Mouse (Mus musculus) embryonic facial prominence, embryonic 14.5 days (tissue): ENCODE measurements around the gene Abhd14b. TPM values are rescaled to one million over a fixed set of nuclear protein-coding genes. Genes with fewer than 3 reads are reported as not detected.
A peak's percentile ranks its signal among the peaks of the same experiment; 100 is the strongest.

Experiments
- ATAC-seq: fragments of 200-750 bp; cut with Nextera tagmentation; 2 replicates; pipeline ENCODE4 v1.8.0; 2017; ENCODE audit warnings: low read depth, moderate number of reproducible peaks, moderate TSS enrichment
- DNase-seq: peaks from one replicate; pipeline ENCODE4 v3.0.0-alpha.2; 2015; ENCODE audit warnings: low spot score
- H3K27ac ChIP-seq: fragments of 300-500 bp; sonication (generic); replicated peaks from 2 replicates; pipeline ENCODE4 v1.5.1; 2014; ENCODE audit warnings: low read depth, mild to moderate bottlenecking, low read length, moderate library complexity
- H3K27me3 ChIP-seq: fragments of 300-500 bp; sonication (generic); replicated peaks from 2 replicates; pipeline ENCODE4 v1.6.1; 2014; ENCODE audit warnings: low read length; ENCODE audit not compliant: control insufficient read depth, insufficient read depth
- H3K36me3 ChIP-seq: fragments of 300-500 bp; sonication (generic); 2 replicates; pipeline ENCODE4 v1.6.1; 2014; ENCODE audit warnings: low read length, mixed read lengths; ENCODE audit not compliant: control insufficient read depth, insufficient read depth
- H3K4me1 ChIP-seq: fragments of 300-500 bp; sonication (generic); 2 replicates; pipeline ENCODE4 v1.6.1; 2014; ENCODE audit warnings: antibody characterized with exemption, low read length; ENCODE audit not compliant: control insufficient read depth, insufficient read depth
- H3K4me2 ChIP-seq: fragments of 300-500 bp; sonication (generic); 2 replicates; pipeline ENCODE4 v1.6.1; 2014; ENCODE audit warnings: low read depth, mild to moderate bottlenecking, low read length, moderate library complexity, mixed read lengths
- H3K4me3 ChIP-seq: fragments of 300-500 bp; sonication (generic); 2 replicates; pipeline ENCODE4 v1.5.1; 2014; ENCODE audit warnings: low read depth, mild to moderate bottlenecking, low read length
- H3K9ac ChIP-seq: fragments of 300-500 bp; sonication (generic); 2 replicates; pipeline ENCODE4 v1.6.1; 2014; ENCODE audit warnings: low read depth, mild to moderate bottlenecking, low read length, moderate library complexity, mixed read lengths
- H3K9me3 ChIP-seq: fragments of 300-500 bp; sonication (generic); 2 replicates; pipeline ENCODE4 v1.6.1; 2016; ENCODE audit warnings: low read length; ENCODE audit not compliant: control insufficient read depth
- WGBS: fragments of 180-500 bp; shearing (Covaris S2); extraction: QIAGEN DNeasy Blood & Tissue Kit; methylation state at CpG from one replicate; pipeline ENCODE4 v1.1.7; 2014; 5-methylcytosine and 5-hydroxymethylcytosine counted together
- polyA plus RNA-seq: library from polyadenylated mRNA; unstranded; fragments of >200 nt; fragmentation: Nextera tagmentation; extraction: Ambion mirVana; gene quantifications from 2 replicates; pipeline ENCODE4 v1.2.1, GENCODE M21; 2014

Abhd14b gene
- polyA plus RNA-seq, 1 experiment from 2014 or later, result 21.5 TPM

DNA sequence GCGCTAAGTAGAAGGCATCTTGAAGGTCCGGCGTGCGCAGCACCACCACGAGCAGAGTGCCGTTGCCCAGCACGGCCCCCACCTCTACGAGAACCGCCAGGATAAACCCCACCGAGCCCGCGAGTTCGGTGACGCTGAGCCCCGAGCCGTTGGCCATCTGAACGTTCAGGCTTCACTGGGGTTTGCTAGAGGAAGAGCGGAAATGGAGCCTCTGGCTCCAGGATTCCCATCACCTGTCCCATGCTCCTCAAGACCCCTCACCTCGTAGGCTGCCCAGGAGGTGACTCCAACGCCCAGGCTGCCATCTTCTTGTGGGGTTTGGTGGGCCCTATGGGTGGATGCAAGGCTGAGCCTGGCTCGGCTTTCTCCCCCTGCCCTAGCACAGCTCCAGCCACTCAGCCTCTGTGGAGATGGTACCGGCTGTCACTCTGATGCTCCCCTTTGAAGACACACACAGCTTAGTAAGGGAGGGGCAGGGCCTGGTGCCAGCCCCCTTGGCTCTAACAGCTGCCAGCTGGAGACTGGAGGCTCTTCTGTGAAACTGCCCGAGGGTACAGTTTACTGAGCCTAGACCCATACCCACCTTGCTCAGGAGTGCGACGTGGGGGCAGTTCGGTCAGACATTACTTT, 18.4 kb downstream of the Abhd14b start, which contains the start of gene Gpr62:
TSS of gene Gpr62 (minus strand) at position 368 of the 630 bp plus-strand sequence.
- peak within 1 kb of the TSS; percentile 76 for H3K9ac ChIP-seq
- H3K9me3 ChIP-seq, result no peaks in the 10 kb centered on the region
- H3K36me3 ChIP-seq, result peaks cover 35% of the 10 kb centered on the region
- H3K4me1 ChIP-seq, result peaks cover 4% of the 10 kb centered on the region
- peak within 1 kb of the TSS; percentile 59 for H3K4me3 ChIP-seq
- 31% methylated on average over 25 of the region's 26 CpGs for WGBS
- peak; percentile 7; the same call in 1 of the 2 replicates for ATAC-seq
- peak within 1 kb of the TSS; percentile 98 for H3K4me2 ChIP-seq
- H3K27me3 ChIP-seq, result no peaks in the 10 kb centered on the region
- H3K27ac ChIP-seq, result no peak within 1 kb of the TSS; the same call in none of the 2 replicates
- no peak for DNase-seq

DNA sequence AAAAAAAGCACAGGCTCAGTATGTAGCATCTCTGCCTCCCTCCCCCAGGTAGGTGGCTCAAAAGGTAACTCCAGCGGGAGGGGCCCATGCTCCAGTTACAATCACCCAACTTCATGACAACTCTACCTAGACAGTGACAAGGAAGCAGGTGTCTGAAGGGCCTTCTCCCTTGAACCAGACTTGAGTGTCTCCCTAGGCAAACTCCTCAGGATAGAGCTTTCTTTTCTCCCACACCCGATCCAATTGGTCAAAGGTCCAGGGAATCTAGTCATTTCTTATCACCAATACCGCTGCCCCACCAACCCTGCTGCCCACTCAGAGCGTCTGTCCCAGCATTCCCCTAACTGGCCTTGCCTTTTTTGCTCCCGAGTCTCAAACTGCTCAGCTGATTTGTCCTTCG, 19.5 kb downstream of the Abhd14b start:
- Histone ChIP-seq H3K9me3 (no peaks in the 10 kb centered on the region), H3K4me2 (no peak overlapping the region), H3K9ac (no peak overlapping the region), H3K36me3 (peaks cover 25% of the 10 kb centered on the region), H3K4me3 (no peak overlapping the region), H3K27me3 (no peaks in the 10 kb centered on the region), H3K4me1 (peaks cover 4% of the 10 kb centered on the region), H3K27ac (no peak overlapping the region)
- ATAC-seq (no peak), DNase-seq (no peak)
- 89% methylated on average over 6 of the region's 6 CpGs for WGBS

DNA sequence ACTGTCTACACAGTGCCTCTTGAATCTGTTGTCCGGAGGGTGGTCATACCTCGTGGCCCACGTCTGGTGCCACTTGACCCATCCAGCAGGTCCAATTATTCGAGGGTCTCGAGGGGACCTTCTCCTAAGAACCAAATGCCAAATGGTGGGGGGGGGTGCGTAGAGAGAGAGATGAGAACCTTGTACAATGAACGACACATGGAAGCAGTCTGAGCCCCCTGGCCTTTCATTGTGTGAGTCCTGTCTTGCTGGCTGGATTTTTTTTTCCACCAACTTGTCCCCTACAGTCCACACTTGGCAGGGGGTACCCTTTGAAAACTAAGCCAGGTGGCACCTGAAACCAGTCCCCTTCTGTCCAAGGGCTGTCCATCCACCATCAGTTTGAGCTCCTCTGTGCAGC, 20.5 kb downstream of the Abhd14b start:
- H3K9me3 ChIP-seq, result no peaks in the 10 kb centered on the region
- ATAC-seq, result no peak
- H3K36me3 ChIP-seq, result peaks cover 15% of the 10 kb centered on the region
- H3K27ac ChIP-seq, result no peak overlapping the region
- no peak overlapping the region for H3K4me2 ChIP-seq
- no peak for DNase-seq
- H3K4me1 ChIP-seq, result peaks cover 9% of the 10 kb centered on the region
- 81% methylated on average over 7 of the region's 7 CpGs for WGBS
- no peaks in the 10 kb centered on the region for H3K27me3 ChIP-seq
- H3K4me3 ChIP-seq, result no peak overlapping the region
- H3K9ac ChIP-seq, result no peak overlapping the region

DNA sequence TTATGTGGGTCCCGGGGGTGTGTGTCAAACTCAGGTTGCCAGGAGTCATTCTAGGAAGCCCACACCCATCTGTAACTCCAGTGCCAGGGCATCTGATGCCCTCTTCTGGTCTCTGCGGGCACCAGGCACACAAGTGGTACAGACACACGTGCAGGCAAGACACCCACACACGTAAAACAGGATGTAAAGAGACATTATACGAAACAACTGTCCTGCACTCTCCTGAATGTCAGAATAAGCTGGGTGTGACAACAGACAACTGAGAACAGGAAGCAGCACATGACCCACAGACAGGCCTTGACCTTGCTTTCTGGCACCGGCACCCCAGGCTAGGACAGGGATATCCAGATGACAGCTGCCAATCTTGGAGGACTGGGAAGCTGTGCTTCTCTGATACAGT, 22.1 kb downstream of the Abhd14b start:
- Histone ChIP-seq H3K4me3 (no peak overlapping the region), H3K27me3 (no peaks in the 10 kb centered on the region), H3K4me2 (no peak overlapping the region), H3K36me3 (no peaks in the 10 kb centered on the region), H3K27ac (no peak overlapping the region), H3K9me3 (no peaks in the 10 kb centered on the region), H3K4me1 (peaks cover 9% of the 10 kb centered on the region), H3K9ac (no peak overlapping the region)
- WGBS, result 59% methylated on average over 6 of the region's 6 CpGs
- ATAC-seq, result no peak
- DNase-seq, result no peak

DNA sequence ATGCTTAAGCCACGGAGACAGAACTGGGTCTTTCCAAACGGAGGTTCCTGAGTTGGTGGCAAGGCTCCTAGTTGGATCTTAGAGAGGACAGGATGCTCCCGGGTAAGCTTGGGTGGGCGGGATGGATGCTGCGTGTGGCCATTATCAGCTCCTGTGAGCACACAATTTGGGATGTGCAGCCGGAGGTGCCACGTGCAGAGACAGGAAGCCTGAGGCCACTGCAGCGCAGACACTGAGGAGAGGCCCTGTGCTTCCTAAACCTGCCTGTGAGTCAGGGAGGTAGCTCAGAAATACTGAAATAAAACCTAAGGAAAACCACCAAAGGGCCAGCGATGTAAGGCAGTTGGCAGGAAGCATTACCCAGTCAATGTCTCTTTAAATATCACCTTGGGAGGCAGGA, 22.5 kb downstream of the Abhd14b start:
- ATAC-seq, result no peak
- Histone ChIP-seq H3K27me3 (no peaks in the 10 kb centered on the region), H3K9ac (no peak overlapping the region), H3K4me2 (no peak overlapping the region), H3K36me3 (no peaks in the 10 kb centered on the region), H3K4me1 (peaks cover 6% of the 10 kb centered on the region), H3K9me3 (no peaks in the 10 kb centered on the region), H3K4me3 (no peak overlapping the region), H3K27ac (no peak overlapping the region)
- 61% methylated on average over 9 of the region's 9 CpGs for WGBS
- DNase-seq, result no peak

DNA sequence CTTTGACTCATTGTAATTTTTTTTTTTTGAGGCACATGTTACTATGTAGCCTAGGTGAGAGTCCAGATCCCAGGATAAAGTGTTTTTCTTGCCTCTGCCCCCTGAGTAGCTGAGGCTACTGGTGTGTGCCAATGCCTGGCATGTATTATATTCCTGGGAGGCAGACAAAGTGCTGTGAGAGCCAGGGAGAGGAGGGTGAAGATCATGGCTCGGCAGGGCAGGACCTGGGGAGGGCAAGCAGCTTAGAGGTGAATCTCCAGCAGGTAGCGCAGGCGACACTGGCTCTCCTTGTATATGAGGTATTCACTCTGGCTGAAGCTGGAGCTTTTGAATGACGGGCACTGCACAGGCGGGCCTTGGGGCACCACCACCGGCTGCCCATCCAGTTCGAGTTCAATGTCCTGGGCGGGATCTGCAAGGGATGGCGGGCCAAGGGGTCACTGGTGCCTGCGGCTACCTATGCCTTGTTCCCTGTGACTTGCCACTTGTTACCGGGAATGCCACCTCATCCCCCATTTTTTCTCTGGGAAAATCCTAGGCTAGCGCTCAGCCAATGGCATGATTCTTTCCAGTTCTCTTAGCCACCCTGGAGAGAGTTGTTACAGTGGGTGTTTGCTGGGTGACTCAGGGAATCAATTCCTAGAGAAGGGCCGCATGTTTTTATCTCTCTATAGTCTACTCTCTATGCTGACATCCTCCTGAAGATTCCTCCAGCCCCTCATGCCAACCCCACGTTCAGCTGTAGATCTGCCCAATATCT, 23.9 kb downstream of the Abhd14b start:
- Histone ChIP-seq H3K27me3 (no peaks in the 10 kb centered on the region), H3K36me3 (no peaks in the 10 kb centered on the region), H3K4me2 (peak overlapping the region; percentile 9; the same call in 1 of the 2 replicates), H3K9ac (no peak overlapping the region), H3K4me3 (no peak overlapping the region), H3K9me3 (no peaks in the 10 kb centered on the region), H3K4me1 (peaks cover 5% of the 10 kb centered on the region; the same call in 1 of the 2 replicates), H3K27ac (no peak overlapping the region)
- WGBS, result 63% methylated on average over 14 of the region's 14 CpGs
- ATAC-seq (no peak), DNase-seq (no peak)

DNA sequence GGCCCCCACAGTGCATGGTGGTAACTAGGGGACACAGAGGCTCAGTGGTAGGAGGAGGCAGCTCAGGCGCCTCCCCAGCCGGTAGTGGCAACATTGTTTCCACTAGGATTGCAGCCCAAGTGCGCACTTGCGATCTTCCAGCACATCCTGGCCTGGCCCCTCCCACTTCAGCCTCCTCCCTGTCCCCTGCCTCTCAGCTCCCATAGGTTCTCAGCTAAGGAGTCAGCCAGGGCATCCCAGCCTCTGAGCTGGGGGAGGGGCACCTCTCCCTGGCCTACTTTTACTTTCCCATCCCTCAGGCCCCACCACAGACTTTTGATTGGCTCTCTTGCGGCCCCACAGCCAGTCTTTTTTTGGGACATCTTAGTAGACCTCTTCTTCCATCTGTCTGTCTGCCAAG, 24.6 kb downstream of the Abhd14b start:
- H3K27ac ChIP-seq, result no peak overlapping the region
- no peaks in the 10 kb centered on the region for H3K9me3 ChIP-seq
- peak overlapping the region; percentile 9; the same call in 1 of the 2 replicates for H3K4me2 ChIP-seq
- peak; percentile 16; the same call in 1 of the 2 replicates for ATAC-seq
- H3K36me3 ChIP-seq, result no peaks in the 10 kb centered on the region
- no peaks in the 10 kb centered on the region for H3K27me3 ChIP-seq
- no peak overlapping the region for H3K4me3 ChIP-seq
- peak; percentile 77 for DNase-seq
- WGBS, result 10% methylated on average over 5 of the region's 5 CpGs
- no peak overlapping the region for H3K9ac ChIP-seq
- peaks cover 5% of the 10 kb centered on the region; the same call in 1 of the 2 replicates for H3K4me1 ChIP-seq

DNA sequence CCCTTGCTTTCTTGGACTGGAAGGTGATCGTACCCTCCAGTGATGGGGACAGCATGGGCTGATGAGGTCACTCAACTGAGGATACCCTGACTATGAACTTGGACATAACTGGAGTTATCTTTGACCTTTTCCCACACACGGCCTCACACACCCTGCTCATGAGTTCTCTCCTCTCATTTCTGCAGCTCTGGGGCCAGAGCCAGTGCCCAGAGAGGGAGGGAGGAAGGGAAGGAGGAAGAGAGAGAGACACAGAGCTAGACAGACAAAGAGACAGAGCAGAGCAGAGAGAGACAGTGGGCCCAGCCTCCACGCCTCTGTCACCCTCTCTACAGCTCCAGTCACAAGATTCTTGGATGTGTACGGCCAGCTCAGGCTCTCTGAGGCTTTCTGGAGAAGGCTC, 25.1 kb downstream of the Abhd14b start:
- no peak for DNase-seq
- H3K27ac ChIP-seq, result peak overlapping the region; percentile 34; the same call in 1 of the 2 replicates
- 58% methylated on average over 4 of the region's 4 CpGs for WGBS
- H3K9ac ChIP-seq, result no peak overlapping the region
- no peaks in the 10 kb centered on the region for H3K36me3 ChIP-seq
- no peaks in the 10 kb centered on the region for H3K9me3 ChIP-seq
- no peak for ATAC-seq
- H3K27me3 ChIP-seq, result no peaks in the 10 kb centered on the region
- H3K4me3 ChIP-seq, result no peak overlapping the region
- no peak overlapping the region for H3K4me2 ChIP-seq
- H3K4me1 ChIP-seq, result peaks cover 5% of the 10 kb centered on the region; the same call in 1 of the 2 replicates
